Mouse (Mus musculus): ENCODE data around the gene Irf9. TPM values are rescaled to one million over a fixed set of nuclear protein-coding genes. Genes with fewer than 3 reads are reported as not detected.

Irf9 gene
- total and polyA plus RNA-seq, 3 experiments = 8.5 to 14.8 TPM; not detected in 1

GRCm38 (mm10) chr14:55640816-55641215, 37.4 kb downstream of the Irf9 start:
- no peak for TF ChIP-seq CTCF (IDR thresholded peaks at IDR 0.05 in 2 of 3, conservative IDR thresholded peaks at IDR 0.05 in 1 of 3; ENCODE audit: control insufficient read depth in 1 of 3, insufficient read depth in 1 of 3, low read depth in 2 of 3, low read length in 3 of 3, poor library complexity in 1 of 3, severe bottlenecking in 1 of 3)
- TF ChIP-seq NRF1 (IDR thresholded peaks at IDR 0.05; ENCODE audit: insufficient read depth, low read depth, low read length, poor library complexity, severe bottlenecking) = no peak
- TF ChIP-seq CHD2 (IDR thresholded peaks at IDR 0.05; ENCODE audit: low read length) = no peak
- TF ChIP-seq ZC3H11A (IDR thresholded peaks at IDR 0.05; ENCODE audit: low read depth, low read length) = no peak
- TF ChIP-seq ELF1 (IDR thresholded peaks at IDR 0.05; ENCODE audit: low read depth, low read length) = no peak
- TF ChIP-seq USF1 (IDR thresholded peaks at IDR 0.05; ENCODE audit: low read depth, low read length) = no peak
- no peak for TF ChIP-seq MAZ (IDR thresholded peaks at IDR 0.05; ENCODE audit: low read depth, low read length)
- no peak for TF ChIP-seq TAL1 (IDR thresholded peaks at IDR 0.05; ENCODE audit: low read length)
- no peak for TF ChIP-seq ZNF384 (IDR thresholded peaks at IDR 0.05; ENCODE audit: low read depth, low read length)
- no peak for TF ChIP-seq JUND (IDR thresholded peaks at IDR 0.05; ENCODE audit: low read depth, low read length)
- Histone ChIP-seq H3K4me1 (ENCODE audit: control insufficient read depth in 1 of 2, insufficient read depth in 2 of 2, low read length in 2 of 2) (peaks cover 0 to 14% of the 10 kb centered on the region in 2 experiments; a peak in 2 of 4 replicates), H3K9me3 (replicated peaks; ENCODE audit: insufficient read depth, low read length) (no peaks in the 10 kb centered on the region), H3K79me2 (ENCODE audit: control insufficient read depth, insufficient read depth, low read length, poor library complexity) (peaks cover 42% of the 10 kb centered on the region), H3K27ac (ENCODE audit: control insufficient read depth, low read depth, low read length) (no peak overlapping the region), H3K36me3 (ENCODE audit: control insufficient read depth in 1 of 2, insufficient read depth in 2 of 2, low read length in 2 of 2) (peaks cover 4 to 17% of the 10 kb centered on the region in 2 experiments), H3K9ac (ENCODE audit: control insufficient read depth, low read depth, low read length, poor library complexity, severe bottlenecking) (no peak overlapping the region), H3K27me3 (ENCODE audit: control insufficient read depth in 1 of 2, insufficient read depth in 2 of 2, low read length in 2 of 2) (no peaks in the 10 kb centered on the region), H3K4me3 (ENCODE audit: control insufficient read depth in 1 of 2, insufficient read depth in 1 of 2, low read depth in 2 of 2, low read length in 2 of 2) (no peak overlapping the region)
- no peak for DNase-seq (ENCODE audit: low read depth, low spot score)

- no peak overlapping the region for H3K27ac ChIP-seq (ENCODE audit: control insufficient read depth, low read depth, low read length)
- H3K79me2 ChIP-seq (ENCODE audit: control insufficient read depth, insufficient read depth, low read length, poor library complexity) = peaks cover 42% of the 10 kb centered on the region
- no peaks in the 10 kb centered on the region for H3K27me3 ChIP-seq (ENCODE audit: control insufficient read depth in 1 of 2, insufficient read depth in 2 of 2, low read length in 2 of 2)
- no peak overlapping the region for H3K4me3 ChIP-seq (ENCODE audit: control insufficient read depth in 1 of 2, insufficient read depth in 1 of 2, low read depth in 2 of 2, low read length in 2 of 2)
- H3K9me3 ChIP-seq (replicated peaks; ENCODE audit: insufficient read depth, low read length) = no peaks in the 10 kb centered on the region
- DNase-seq (ENCODE audit: low read depth, low spot score) = no peak
- TF ChIP-seq CHD2 (IDR thresholded peaks at IDR 0.05; ENCODE audit: low read length) = no peak
- peaks cover 0 to 14% of the 10 kb centered on the region in 2 experiments; a peak in 2 of 4 replicates for H3K4me1 ChIP-seq (ENCODE audit: control insufficient read depth in 1 of 2, insufficient read depth in 2 of 2, low read length in 2 of 2)
- no peak overlapping the region for H3K9ac ChIP-seq (ENCODE audit: control insufficient read depth, low read depth, low read length, poor library complexity, severe bottlenecking)
- H3K36me3 ChIP-seq (ENCODE audit: control insufficient read depth in 1 of 2, insufficient read depth in 2 of 2, low read length in 2 of 2) = peaks cover 4 to 15% of the 10 kb centered on the region in 2 experiments
Measured at GRCm38 (mm10) chr14:55641291-55641690, 37.9 kb downstream of the Irf9 start.

GRCm38 (mm10) chr14:55642679-55643059, 39.3 kb downstream of the Irf9 start:
- DNase-seq (ENCODE audit: low read depth, low spot score) = no peak
- Histone ChIP-seq H3K4me1 (ENCODE audit: control insufficient read depth in 1 of 2, insufficient read depth in 2 of 2, low read length in 2 of 2) (peaks cover 0 to 14% of the 10 kb centered on the region in 2 experiments; a peak in 2 of 4 replicates), H3K4me3 (ENCODE audit: control insufficient read depth in 1 of 2, insufficient read depth in 1 of 2, low read depth in 2 of 2, low read length in 2 of 2) (peak overlapping the region; percentile 76 to 83), H3K27ac (ENCODE audit: control insufficient read depth, low read depth, low read length) (peak overlapping the region; percentile 86), H3K9ac (ENCODE audit: control insufficient read depth, low read depth, low read length, poor library complexity, severe bottlenecking) (peak overlapping the region; percentile 87), H3K36me3 (ENCODE audit: control insufficient read depth in 1 of 2, insufficient read depth in 2 of 2, low read length in 2 of 2) (peaks cover 3 to 15% of the 10 kb centered on the region in 2 experiments; a peak in 3 of 4 replicates), H3K9me3 (replicated peaks; ENCODE audit: insufficient read depth, low read length) (no peaks in the 10 kb centered on the region), H3K79me2 (ENCODE audit: control insufficient read depth, insufficient read depth, low read length, poor library complexity) (peaks cover 42% of the 10 kb centered on the region), H3K27me3 (ENCODE audit: control insufficient read depth in 1 of 2, insufficient read depth in 2 of 2, low read length in 2 of 2) (no peaks in the 10 kb centered on the region)
- TF ChIP-seq RAD21 (IDR thresholded peaks at IDR 0.05; ENCODE audit: low read depth, low read length) (no peak), ZMIZ1 (IDR thresholded peaks at IDR 0.05; ENCODE audit: low read depth, low read length) (no peak), UBTF (IDR thresholded peaks at IDR 0.05; ENCODE audit: borderline replicate concordance, insufficient read depth, low read depth, low read length) (no peak), ETS1 (IDR thresholded peaks at IDR 0.05; ENCODE audit: low read depth, low read length) (no peak), TAL1 (IDR thresholded peaks at IDR 0.05; ENCODE audit: low read length) (no peak), NELFE (IDR thresholded peaks at IDR 0.05; ENCODE audit: low read depth, low read length) (no peak), E2F4 (IDR thresholded peaks at IDR 0.05; ENCODE audit: borderline replicate concordance, low read depth, low read length) (no peak), MAX (IDR thresholded peaks at IDR 0.05; ENCODE audit: low read length) (no peak), TCF12 (IDR thresholded peaks at IDR 0.05; ENCODE audit: low read depth, low read length) (no peak)

Measured in MEL (cell line).